Mouse (Mus musculus) myocyte (in vitro differentiated cells): Measurements from ENCODE around the gene Adamts4.

Experiments used
- CEBPB ChIP-seq: IDR thresholded peaks from 2 replicates; pipeline ENCODE4 v1.6.1; 2011; ENCODE audit warnings: mild to moderate bottlenecking, moderate library complexity; ENCODE audit not compliant: poor library complexity, insufficient read depth, severe bottlenecking
- MYOG ChIP-seq, 3 experiments: IDR thresholded peaks; one replicate each; pipeline ENCODE4 v1.6.1; 2011; ENCODE audit warnings: control low read depth in 2 of 3, low read depth in 2 of 3, mild to moderate bottlenecking in 2 of 3; ENCODE audit not compliant: insufficient read length in 2 of 3, control insufficient read depth in 1 of 3, insufficient read depth in 1 of 3
- POLR2A ChIP-seq: IDR thresholded peaks from one replicate; pipeline ENCODE4 v1.6.1; 2011; ENCODE audit warnings: low read depth, mild to moderate bottlenecking, control low read depth, moderate library complexity; ENCODE audit not compliant: insufficient read length
- USF1 ChIP-seq: IDR thresholded peaks from one replicate; pipeline ENCODE4 v1.6.1; 2011; ENCODE audit warnings: low read depth, mild to moderate bottlenecking, control low read depth, moderate library complexity

DNA sequence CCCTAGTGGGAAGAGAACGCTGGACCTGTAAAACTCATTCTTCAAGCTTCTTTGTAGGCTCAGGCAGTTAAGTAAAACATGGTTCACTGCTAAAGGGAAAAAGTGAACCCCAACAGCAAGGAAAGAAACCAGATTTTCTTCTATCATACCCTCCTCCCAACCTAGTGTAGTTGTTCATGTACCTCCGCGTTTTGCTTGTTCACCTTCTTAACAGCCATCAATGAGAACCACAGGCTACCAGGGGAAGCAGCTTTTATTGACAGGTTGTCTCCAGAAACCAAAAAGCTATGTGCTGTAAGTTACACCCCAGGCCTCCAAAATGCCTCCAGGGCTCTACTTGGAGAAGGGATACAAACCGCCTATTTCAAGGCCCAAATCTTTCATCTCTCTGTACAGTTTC, 38.1 kb downstream of the Adamts4 start:
- no peak for TF ChIP-seq USF1
- TF ChIP-seq POLR2A = no peak
- no peak for TF ChIP-seq CEBPB
- TF ChIP-seq MYOG (IDR thresholded peaks at IDR 0.05; ENCODE audit: control insufficient read depth in 1 of 3, insufficient read depth in 1 of 3, insufficient read length in 2 of 3, low read depth in 2 of 3) = no peak
